Mouse (Mus musculus) small intestine, adult 2 months (tissue): ENCODE measurements around the gene Rbfox1.

Experiments
- CTCF ChIP-seq: fragments of 200-500 bp; IDR thresholded peaks from 2 replicates; pipeline ENCODE4 v1.5.1; 2012; ENCODE audit warnings: low read depth, mild to moderate bottlenecking, control low read depth, inconsistent platforms, low read length, moderate library complexity, mixed read lengths; ENCODE audit not compliant: insufficient replicate concordance, insufficient read length; ENCODE audit errors: extremely low read depth
- POLR2A ChIP-seq: fragments of 200-500 bp; IDR thresholded peaks from 2 replicates; pipeline ENCODE4 v1.6.1; 2012; ENCODE audit warnings: low read depth, mild to moderate bottlenecking, control low read depth, inconsistent platforms, low read length, moderate library complexity

DNA sequence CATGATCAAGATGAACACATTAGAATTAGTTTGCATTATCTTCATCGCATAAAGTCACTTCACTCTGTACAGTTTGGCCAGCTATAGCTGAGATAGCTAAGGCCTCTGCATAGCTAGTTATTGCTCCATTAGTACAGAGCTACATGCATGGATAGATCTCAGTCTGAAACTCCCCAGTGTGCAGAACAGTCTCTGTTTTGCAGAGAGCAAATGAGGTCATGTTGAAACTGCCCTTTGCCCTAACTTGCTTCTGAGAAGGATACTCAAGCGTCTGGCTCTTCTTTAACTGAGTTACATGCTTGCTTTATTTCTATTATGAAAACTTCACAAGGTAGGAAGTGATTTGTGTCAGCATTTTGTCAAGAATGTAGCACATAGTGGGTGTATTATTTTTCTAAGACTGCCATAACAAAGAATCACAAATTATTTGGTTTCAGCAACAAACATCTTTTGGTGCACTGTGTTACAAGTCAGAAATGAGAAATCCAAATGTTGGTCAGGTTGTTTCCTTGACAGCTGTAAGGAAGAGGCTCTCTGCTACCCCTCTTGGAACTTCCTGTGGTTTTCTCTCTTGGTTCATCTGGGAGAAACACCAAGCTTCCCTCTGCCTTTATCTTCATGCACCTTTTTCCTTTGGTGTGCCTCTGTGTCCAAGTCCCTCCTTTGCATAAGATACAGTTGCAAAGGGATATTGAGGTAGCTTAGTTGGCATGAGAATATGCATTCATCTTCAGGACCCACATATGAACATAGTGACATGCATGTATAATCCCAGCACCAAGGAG, 1321.2 kb downstream of the Rbfox1 start:
- TF ChIP-seq CTCF (no peak), POLR2A (no peak)
